Mouse (Mus musculus): ENCODE results near the gene Ryk. TPM values are rescaled to one million over a fixed set of nuclear protein-coding genes. Genes with fewer than 3 reads are reported as not detected.

Ryk gene
- polyA plus RNA-seq, 1 experiment from 2014 or later: 12.5 TPM

DNA sequence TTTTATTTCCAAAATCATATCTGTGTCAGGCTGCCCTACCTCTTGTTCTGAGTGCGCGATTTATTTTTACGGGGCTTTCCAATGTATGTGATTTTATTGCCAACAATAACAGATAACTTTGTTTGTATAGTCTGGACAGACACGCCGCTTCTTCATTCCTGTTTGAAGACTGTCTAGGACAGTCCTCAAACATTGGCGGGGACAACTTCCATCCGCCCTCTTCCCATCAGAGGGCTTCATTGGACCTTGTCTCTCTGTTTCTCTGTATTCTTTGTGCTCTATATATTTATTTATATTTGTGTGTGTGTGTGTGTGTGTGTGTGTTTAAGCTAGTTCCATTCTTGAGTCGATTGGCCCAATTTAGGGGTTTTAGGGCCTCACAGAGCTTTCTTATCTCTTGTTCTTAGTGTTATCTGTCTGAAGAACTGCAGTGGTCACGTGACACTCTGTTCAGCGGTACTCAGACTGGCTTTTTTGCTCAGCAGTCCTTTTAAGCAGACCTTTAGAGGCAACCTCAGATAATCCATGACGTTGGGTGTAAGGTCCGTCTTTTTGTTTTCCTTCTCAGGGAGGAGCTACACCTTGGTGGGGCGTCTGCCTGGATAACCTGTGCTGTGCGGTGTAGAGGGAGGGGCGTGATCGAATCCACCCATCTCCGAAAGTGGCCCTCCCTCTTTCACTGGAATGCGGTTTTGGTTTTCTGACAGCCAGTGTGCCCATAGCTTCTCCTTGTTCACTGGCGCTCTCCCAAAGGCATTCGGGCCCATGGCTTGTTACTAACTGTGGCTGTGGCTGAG, 99.4 kb downstream of the Ryk start:
- Histone ChIP-seq H3K4me2 (ENCODE audit: low read depth, low read length) (peak overlapping the region; percentile 61), H3K27me3 (ENCODE audit: control insufficient read depth, insufficient read depth, low read length) (no peaks in the 10 kb centered on the region), H3K4me1 (ENCODE audit: control insufficient read depth, insufficient read depth, low read length) (peaks cover 5% of the 10 kb centered on the region; the same call in 1 of the 2 replicates), H3K4me3 (ENCODE audit: low read length) (peak overlapping the region; percentile 40), H3K36me3 (ENCODE audit: control insufficient read depth, insufficient read depth) (no peaks in the 10 kb centered on the region), H3K9ac (ENCODE audit: low read length) (peak overlapping the region; percentile 49; the same call in 1 of the 2 replicates), H3K27ac (ENCODE audit: low read length) (peak overlapping the region; percentile 46), H3K9me3 (replicated peaks; ENCODE audit: control insufficient read depth, low read length) (no peaks in the 10 kb centered on the region)
- no peak; the same call in 1 of the 2 replicates for ATAC-seq (replicated peaks; ENCODE audit: extremely low read depth, insufficient read depth, low FRiP score)
- WGBS: 24% methylated on average over 20 of the region's 20 CpGs

DNA sequence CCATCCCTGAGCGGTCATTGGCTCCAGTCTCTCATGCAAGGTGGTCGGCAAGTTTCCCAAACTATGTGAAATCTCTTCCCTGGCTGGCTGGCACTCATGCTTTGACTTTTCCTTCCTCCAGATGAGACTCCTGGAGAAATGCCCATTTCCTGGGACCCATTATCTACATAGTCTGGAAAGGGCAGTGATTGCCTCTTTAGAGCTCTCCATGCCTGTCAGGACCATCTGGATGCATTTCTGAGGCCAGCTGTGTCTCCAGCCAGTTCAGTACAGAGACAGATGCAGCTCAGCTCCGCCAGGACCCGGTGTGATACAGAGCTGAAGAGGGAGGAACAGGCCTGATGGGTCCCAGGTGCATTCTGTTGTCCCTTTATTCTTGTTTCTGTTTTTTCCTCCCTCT, 107.5 kb downstream of the Ryk start:
- no peak for ATAC-seq (replicated peaks; ENCODE audit: extremely low read depth, insufficient read depth, low FRiP score)
- Histone ChIP-seq H3K27ac (ENCODE audit: low read length) (no peak overlapping the region), H3K9me3 (replicated peaks; ENCODE audit: control insufficient read depth, low read length) (no peaks in the 10 kb centered on the region), H3K4me3 (ENCODE audit: low read length) (no peak overlapping the region), H3K9ac (ENCODE audit: low read length) (no peak overlapping the region), H3K4me1 (ENCODE audit: control insufficient read depth, insufficient read depth, low read length) (no peaks in the 10 kb centered on the region), H3K36me3 (ENCODE audit: control insufficient read depth, insufficient read depth) (no peaks in the 10 kb centered on the region), H3K4me2 (ENCODE audit: low read depth, low read length) (no peak overlapping the region), H3K27me3 (ENCODE audit: control insufficient read depth, insufficient read depth, low read length) (no peaks in the 10 kb centered on the region)
- 73% methylated on average over 4 of the region's 4 CpGs for WGBS

DNA sequence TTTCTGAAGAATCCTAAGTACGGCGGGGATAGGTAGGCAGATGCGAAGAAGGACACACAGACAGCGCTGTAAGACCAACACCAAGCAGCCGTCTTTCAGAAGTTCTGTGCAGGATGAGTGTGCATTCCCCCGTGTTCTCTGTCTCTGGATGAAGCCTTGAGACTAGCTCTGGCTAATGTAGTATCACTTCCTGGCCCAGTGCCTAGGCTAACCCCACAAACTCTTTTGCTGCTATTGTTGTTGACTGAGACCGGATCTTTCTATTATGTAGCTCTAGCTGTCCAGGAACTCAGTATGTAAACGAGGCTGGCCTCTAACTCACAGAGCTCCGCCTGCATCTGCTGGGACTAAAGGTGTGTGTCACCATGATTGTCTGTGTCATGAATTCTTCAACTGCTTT, 110.2 kb downstream of the Ryk start:
- Histone ChIP-seq H3K27me3 (ENCODE audit: control insufficient read depth, insufficient read depth, low read length) (no peaks in the 10 kb centered on the region), H3K9me3 (replicated peaks; ENCODE audit: control insufficient read depth, low read length) (no peaks in the 10 kb centered on the region), H3K9ac (ENCODE audit: low read length) (no peak overlapping the region), H3K27ac (ENCODE audit: low read length) (no peak overlapping the region), H3K4me2 (ENCODE audit: low read depth, low read length) (no peak overlapping the region), H3K4me1 (ENCODE audit: control insufficient read depth, insufficient read depth, low read length) (no peaks in the 10 kb centered on the region), H3K4me3 (ENCODE audit: low read length) (no peak overlapping the region), H3K36me3 (ENCODE audit: control insufficient read depth, insufficient read depth) (no peaks in the 10 kb centered on the region)
- WGBS: 86% methylated on average over 9 of the region's 9 CpGs
- no peak for ATAC-seq (replicated peaks; ENCODE audit: extremely low read depth, insufficient read depth, low FRiP score)

DNA sequence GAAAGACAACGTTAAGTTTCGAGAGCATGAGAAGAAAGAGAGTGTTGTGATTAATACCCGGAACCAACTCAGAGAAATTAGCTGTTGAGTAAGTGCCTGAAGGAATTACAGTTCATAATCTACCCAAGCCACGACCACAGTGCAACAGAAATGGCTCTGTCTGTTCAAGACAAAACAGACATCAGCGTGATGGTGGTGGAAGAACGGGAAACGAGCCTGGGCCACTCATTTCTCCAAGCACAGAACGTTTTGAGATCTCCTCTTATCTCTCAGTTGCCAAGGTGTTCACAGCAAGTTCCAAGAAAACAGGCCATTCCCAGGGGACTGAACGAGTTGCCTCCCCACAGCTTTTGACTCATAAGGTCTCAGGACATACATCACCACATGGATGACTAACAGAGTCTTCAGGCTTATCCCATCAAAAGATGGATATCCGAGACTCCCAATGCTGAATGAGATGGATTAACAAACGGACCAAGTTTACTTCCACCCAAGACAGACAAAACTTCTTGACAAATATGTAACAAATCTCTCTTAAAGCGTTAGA, 111.8 kb downstream of the Ryk start:
- Histone ChIP-seq H3K9ac (ENCODE audit: low read length) (no peak overlapping the region), H3K9me3 (replicated peaks; ENCODE audit: control insufficient read depth, low read length) (no peaks in the 10 kb centered on the region), H3K27ac (ENCODE audit: low read length) (no peak overlapping the region), H3K27me3 (ENCODE audit: control insufficient read depth, insufficient read depth, low read length) (no peaks in the 10 kb centered on the region), H3K4me3 (ENCODE audit: low read length) (no peak overlapping the region), H3K36me3 (ENCODE audit: control insufficient read depth, insufficient read depth) (no peaks in the 10 kb centered on the region), H3K4me2 (ENCODE audit: low read depth, low read length) (no peak overlapping the region), H3K4me1 (ENCODE audit: control insufficient read depth, insufficient read depth, low read length) (no peaks in the 10 kb centered on the region)
- 70% methylated on average over 12 of the region's 12 CpGs for WGBS
- no peak for ATAC-seq (replicated peaks; ENCODE audit: extremely low read depth, insufficient read depth, low FRiP score)

DNA sequence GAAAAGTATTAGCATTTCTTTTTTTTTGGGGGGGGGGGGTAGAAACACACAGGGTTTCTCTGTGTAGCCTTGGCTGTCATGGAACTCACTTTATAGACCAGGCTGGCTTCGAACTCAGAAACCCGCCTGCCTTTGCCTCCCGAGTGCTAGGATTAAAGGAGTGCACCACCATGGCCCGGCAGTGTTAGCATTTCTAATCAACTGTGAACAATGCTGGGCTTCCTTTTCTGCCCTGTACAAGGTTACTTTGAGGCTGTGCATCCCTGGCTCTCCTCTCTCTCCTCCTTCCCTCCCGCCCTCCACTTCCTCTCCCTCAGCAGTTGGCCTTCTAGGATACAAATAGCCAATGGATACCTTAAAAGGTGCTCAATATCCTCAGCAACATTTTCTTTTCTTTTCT, 114.0 kb downstream of the Ryk start:
- no peak overlapping the region for H3K27ac ChIP-seq (ENCODE audit: low read length)

DNA sequence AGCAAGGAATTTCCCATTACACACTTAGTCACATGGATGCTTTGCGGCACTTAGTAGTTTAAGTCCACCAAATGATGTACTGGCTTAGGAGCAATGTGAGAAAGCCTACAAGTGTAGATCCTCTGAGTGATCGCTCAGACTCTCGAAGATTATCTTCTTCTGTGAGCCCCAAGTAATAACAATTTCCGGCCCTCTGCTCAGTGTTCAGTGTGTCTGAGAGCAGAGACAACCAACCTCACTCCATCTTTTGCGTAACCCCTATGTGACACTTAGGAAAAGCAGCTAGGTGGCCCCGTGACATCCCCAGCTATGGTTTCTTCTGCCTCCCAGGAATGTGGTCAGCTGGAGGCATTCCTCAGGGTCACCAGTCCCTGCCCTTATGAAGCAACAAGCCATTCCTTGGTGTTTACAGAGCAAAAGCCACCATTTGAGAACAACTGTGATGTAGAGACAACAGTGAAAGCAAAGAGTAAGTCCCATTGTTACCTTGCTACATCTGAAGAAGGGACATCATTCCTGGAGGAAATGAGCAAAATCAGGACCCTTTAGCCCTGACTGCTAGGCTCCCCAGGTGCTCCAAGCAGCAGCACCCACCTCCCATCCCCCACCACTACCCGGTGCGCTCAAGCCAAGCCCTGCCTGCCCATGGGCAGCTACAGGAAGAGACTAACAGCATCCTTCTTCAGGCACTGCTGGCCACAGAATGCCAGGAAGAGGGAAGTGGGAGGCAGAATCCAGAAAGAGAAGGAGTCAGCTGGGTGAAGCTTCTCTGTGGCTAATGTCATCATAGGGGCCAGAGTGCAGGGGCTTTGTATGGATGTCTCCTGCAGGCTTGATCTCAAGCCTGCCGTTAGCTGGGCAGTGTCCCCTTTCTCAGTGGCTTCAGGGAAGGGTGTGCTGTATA, 116.6 kb downstream of the Ryk start:
- no peak overlapping the region for H3K9ac ChIP-seq (ENCODE audit: low read length)
- H3K9me3 ChIP-seq (replicated peaks; ENCODE audit: control insufficient read depth, low read length): 0 out of 2 replicates have a peak, but pooled peaks cover 5% of the 10 kb centered on the region
- no peaks in the 10 kb centered on the region for H3K36me3 ChIP-seq (ENCODE audit: control insufficient read depth, insufficient read depth)
- no peaks in the 10 kb centered on the region for H3K27me3 ChIP-seq (ENCODE audit: control insufficient read depth, insufficient read depth, low read length)
- H3K4me3 ChIP-seq (ENCODE audit: low read length): no peak overlapping the region
- no peak overlapping the region for H3K4me2 ChIP-seq (ENCODE audit: low read depth, low read length)
- no peak for ATAC-seq (replicated peaks; ENCODE audit: extremely low read depth, insufficient read depth, low FRiP score)
- 79% methylated on average over 9 of the region's 9 CpGs for WGBS
- no peak overlapping the region for H3K27ac ChIP-seq (ENCODE audit: low read length)
- H3K4me1 ChIP-seq (ENCODE audit: control insufficient read depth, insufficient read depth, low read length): no peaks in the 10 kb centered on the region

More for the DNA sequence above, 114.0 kb downstream of the Ryk start:
- no peak overlapping the region for H3K4me3 ChIP-seq (ENCODE audit: low read length)
- WGBS: 76% methylated on average over 5 of the region's 5 CpGs
- no peak for ATAC-seq (replicated peaks; ENCODE audit: extremely low read depth, insufficient read depth, low FRiP score)
- no peak overlapping the region for H3K4me2 ChIP-seq (ENCODE audit: low read depth, low read length)
- no peaks in the 10 kb centered on the region for H3K27me3 ChIP-seq (ENCODE audit: control insufficient read depth, insufficient read depth, low read length)
- no peaks in the 10 kb centered on the region for H3K4me1 ChIP-seq (ENCODE audit: control insufficient read depth, insufficient read depth, low read length)
- no peaks in the 10 kb centered on the region for H3K36me3 ChIP-seq (ENCODE audit: control insufficient read depth, insufficient read depth)
- H3K9ac ChIP-seq (ENCODE audit: low read length): no peak overlapping the region
- H3K9me3 ChIP-seq (replicated peaks; ENCODE audit: control insufficient read depth, low read length): no peaks in the 10 kb centered on the region

DNA sequence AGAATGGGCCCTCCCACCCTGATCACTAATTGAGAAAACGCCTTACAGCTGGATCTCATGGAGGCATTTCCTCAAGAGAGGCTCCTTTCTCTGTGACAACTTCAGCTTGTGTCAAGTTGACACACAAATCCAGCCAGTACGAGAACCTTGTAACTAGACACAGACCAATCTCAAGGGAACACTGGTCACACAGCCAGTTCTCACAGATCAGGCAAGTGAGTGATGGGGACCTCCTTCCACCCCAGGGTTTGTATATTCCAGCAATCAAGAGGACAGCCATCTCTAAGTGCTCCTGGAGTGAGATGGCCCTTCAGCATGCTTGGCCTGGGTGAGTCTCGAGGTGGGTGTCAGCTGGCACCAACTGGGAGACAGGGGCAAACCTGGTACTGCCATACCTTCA, 121.1 kb downstream of the Ryk start:
- Histone ChIP-seq H3K4me2 (ENCODE audit: low read depth, low read length) (no peak overlapping the region), H3K36me3 (ENCODE audit: control insufficient read depth, insufficient read depth) (no peaks in the 10 kb centered on the region), H3K9ac (ENCODE audit: low read length) (no peak overlapping the region), H3K4me1 (ENCODE audit: control insufficient read depth, insufficient read depth, low read length) (no peaks in the 10 kb centered on the region), H3K4me3 (ENCODE audit: low read length) (no peak overlapping the region), H3K9me3 (replicated peaks; ENCODE audit: control insufficient read depth, low read length) (0 out of 2 replicates have a peak, but pooled peaks cover 5% of the 10 kb centered on the region), H3K27me3 (ENCODE audit: control insufficient read depth, insufficient read depth, low read length) (no peaks in the 10 kb centered on the region), H3K27ac (ENCODE audit: low read length) (no peak overlapping the region)
- 75% methylated on average over 3 of the region's 3 CpGs for WGBS
- no peak for ATAC-seq (replicated peaks; ENCODE audit: extremely low read depth, insufficient read depth, low FRiP score)

Data from heart, embryonic 16.5 days (tissue).